Mouse (Mus musculus) liver, embryonic 15.5 days (tissue): ENCODE measurements at regions not wholly inside any gene's neighbourhood (a gene's known extent, or its start where the extent isn't known, plus 50 kb on each side); places are given as distances from the start of the nearest gene placed in this dataset.
"Not testable (repeated sequence)": the region's sequence is repeated elsewhere in the genome, so short reads cannot be mapped to it uniquely, and the experiment has no call there.

Source experiments
- ATAC-seq: fragments of 200-750 bp; cut with Nextera tagmentation; 2 replicates; pipeline ENCODE4 v1.8.0; 2017; ENCODE audit warnings: moderate number of reproducible peaks, mild to moderate bottlenecking, moderate library complexity; ENCODE audit not compliant: insufficient read depth
- H3K27ac ChIP-seq: fragments of 300-500 bp; sonication (generic); replicated peaks from 2 replicates; pipeline ENCODE4 v1.5.1; 2015; ENCODE audit warnings: mild to moderate bottlenecking, inconsistent platforms
- H3K27me3 ChIP-seq: fragments of 300-500 bp; sonication (generic); 2 replicates; pipeline ENCODE4 v1.6.1; 2015; ENCODE audit warnings: mild to moderate bottlenecking, inconsistent platforms
- H3K36me3 ChIP-seq: fragments of 300-500 bp; sonication (generic); replicated peaks from 2 replicates; pipeline ENCODE4 v1.6.1; 2015; ENCODE audit warnings: moderate library complexity, mild to moderate bottlenecking, inconsistent platforms
- H3K4me1 ChIP-seq: fragments of 300-500 bp; sonication (generic); replicated peaks from 2 replicates; pipeline ENCODE4 v1.6.1; 2015; ENCODE audit warnings: inconsistent platforms
- H3K4me2 ChIP-seq: fragments of 300-500 bp; sonication (generic); 2 replicates; pipeline ENCODE4 v1.6.1; 2015; ENCODE audit warnings: moderate library complexity, mild to moderate bottlenecking, inconsistent platforms
- H3K4me3 ChIP-seq: fragments of 300-500 bp; sonication (generic); replicated peaks from 2 replicates; pipeline ENCODE4 v1.5.1; 2015; ENCODE audit warnings: mild to moderate bottlenecking, inconsistent platforms
- H3K9ac ChIP-seq: fragments of 300-500 bp; sonication (generic); 2 replicates; pipeline ENCODE4 v1.6.1; 2015; ENCODE audit warnings: moderate library complexity, mild to moderate bottlenecking, inconsistent platforms
- H3K9me3 ChIP-seq: fragments of 300-500 bp; sonication (generic); replicated peaks from 2 replicates; pipeline ENCODE4 v1.6.1; 2016; ENCODE audit warnings: inconsistent platforms
- whole genome bisulfite sequencing: fragments of 180-500 bp; shearing (Covaris S2); methylation state at CpG from one replicate; pipeline ENCODE4 v1.1.7; 2015; ENCODE audit warnings: mixed read lengths; ENCODE audit not compliant: insufficient replicate concordance; 5-methylcytosine and 5-hydroxymethylcytosine counted together

GRCm38 (mm10) chr12:23026976-23027375 lies 753.1 kb downstream of the Gm10330 start:
- not testable (repeated sequence) for H3K9me3 ChIP-seq, H3K36me3 ChIP-seq, ATAC-seq, H3K27me3 ChIP-seq, H3K4me2 ChIP-seq, H3K27ac ChIP-seq, H3K9ac ChIP-seq, H3K4me3 ChIP-seq, H3K4me1 ChIP-seq
- WGBS, result 67% methylated on average over 6 of the region's 6 CpGs

GRCm38 (mm10) chr12:23023556-23023955 lies 756.5 kb downstream of the Gm10330 start:
- WGBS, result 59% methylated on average over 8 of the region's 8 CpGs
- ATAC-seq, result not testable (repeated sequence)

GRCm38 (mm10) chr12:23010199-23010598 lies 769.9 kb downstream of the Gm10330 start:
- 2% methylated on average over 37 of the region's 37 CpGs for WGBS
- H3K4me2 ChIP-seq, result peak overlapping the region; percentile 53
- peak overlapping the region; percentile 35 for H3K4me3 ChIP-seq
- not testable (repeated sequence) for H3K4me1 ChIP-seq, H3K27ac ChIP-seq, H3K9ac ChIP-seq, H3K36me3 ChIP-seq, H3K27me3 ChIP-seq, ATAC-seq, H3K9me3 ChIP-seq

More at GRCm38 (mm10) chr12:23023556-23023955, 756.5 kb downstream of the Gm10330 start:
- H3K27me3 ChIP-seq, H3K9ac ChIP-seq, H3K4me3 ChIP-seq, H3K27ac ChIP-seq, H3K4me1 ChIP-seq, H3K4me2 ChIP-seq, H3K9me3 ChIP-seq, H3K36me3 ChIP-seq: not testable (repeated sequence)

- not testable (repeated sequence) for ATAC-seq, H3K9me3 ChIP-seq
- WGBS, result under 1% methylated on average over 18 of the region's 48 CpGs
These were observed 770.4 kb downstream of the Gm10330 start for GRCm38 (mm10) chr12:23009662-23010061.

More at GRCm38 (mm10) chr12:23009662-23010061, 770.4 kb downstream of the Gm10330 start:
- peak overlapping the region; percentile 35 for H3K4me3 ChIP-seq
- not testable (repeated sequence) for H3K4me1 ChIP-seq, H3K27me3 ChIP-seq, H3K27ac ChIP-seq, H3K9ac ChIP-seq, H3K36me3 ChIP-seq
- H3K4me2 ChIP-seq, result peak overlapping the region; percentile 53
